Mouse (Mus musculus) G1E (cell line): ENCODE measurements at regions not wholly inside any gene's neighbourhood (a gene's known extent, or its start where the extent isn't known, plus 50 kb on each side); places are given as distances from the start of the nearest gene placed in this dataset.
"Not testable (repeated sequence)": the region's sequence is repeated elsewhere in the genome, so short reads cannot be mapped to it uniquely, and the experiment has no call there.

Experiments
- ATAC-seq: 2 replicates; pipeline ENCODE4 v1.8.0; 2016; ENCODE audit warnings: mild to moderate bottlenecking; ENCODE audit not compliant: insufficient number of reproducible peaks, poor library complexity, low FRiP score, severe bottlenecking; ENCODE audit errors: extremely low read depth
- DNase-seq: peaks from one replicate; pipeline ENCODE4 v3.0.0; 2012; ENCODE audit warnings: low spot score
- H3K27me3 ChIP-seq: 2 replicates; pipeline ENCODE4 v1.6.1; 2012; ENCODE audit warnings: mild to moderate bottlenecking, low read length, inconsistent platforms; ENCODE audit not compliant: insufficient read depth
- H3K36me3 ChIP-seq: replicated peaks from 2 replicates; pipeline ENCODE3; 2012; ENCODE audit warnings: mild to moderate bottlenecking, inconsistent platforms
- H3K4me1 ChIP-seq: 2 replicates; pipeline ENCODE4 v1.6.1; 2012; ENCODE audit warnings: low read depth, low read length, inconsistent platforms, mixed read lengths; ENCODE audit not compliant: insufficient read depth
- H3K4me3 ChIP-seq: 2 replicates; pipeline ENCODE4 v1.5.1; 2012; ENCODE audit warnings: low read depth, mild to moderate bottlenecking, inconsistent platforms, low read length, moderate library complexity, mixed read lengths
- H3K9me3 ChIP-seq: replicated peaks from 2 replicates; pipeline ENCODE4 v1.6.1; 2012; ENCODE audit warnings: inconsistent platforms
- CTCF ChIP-seq: IDR thresholded peaks from 2 replicates; pipeline ENCODE4 v1.5.1; 2012; ENCODE audit warnings: low read depth, low read length, inconsistent platforms, mixed read lengths
- GATA1 ChIP-seq: IDR thresholded peaks from 2 replicates; pipeline ENCODE4 v1.6.1; 2012; ENCODE audit warnings: borderline replicate concordance, low read length, inconsistent platforms, mixed read lengths
- GATA2 ChIP-seq: IDR thresholded peaks from 2 replicates; pipeline ENCODE4 v1.6.1; 2012; ENCODE audit warnings: low read depth, low read length, inconsistent platforms, borderline replicate concordance
- POLR2AphosphoS5 ChIP-seq: IDR thresholded peaks from 2 replicates; pipeline ENCODE4 v1.6.1; 2012; ENCODE audit warnings: low read depth, low read length, inconsistent platforms; ENCODE audit not compliant: insufficient replicate concordance
- TAL1 ChIP-seq: conservative IDR thresholded peaks from 2 replicates; pipeline ENCODE4 v1.6.1; 2012; ENCODE audit warnings: low read depth, low read length, inconsistent platforms, mixed read lengths

DNA sequence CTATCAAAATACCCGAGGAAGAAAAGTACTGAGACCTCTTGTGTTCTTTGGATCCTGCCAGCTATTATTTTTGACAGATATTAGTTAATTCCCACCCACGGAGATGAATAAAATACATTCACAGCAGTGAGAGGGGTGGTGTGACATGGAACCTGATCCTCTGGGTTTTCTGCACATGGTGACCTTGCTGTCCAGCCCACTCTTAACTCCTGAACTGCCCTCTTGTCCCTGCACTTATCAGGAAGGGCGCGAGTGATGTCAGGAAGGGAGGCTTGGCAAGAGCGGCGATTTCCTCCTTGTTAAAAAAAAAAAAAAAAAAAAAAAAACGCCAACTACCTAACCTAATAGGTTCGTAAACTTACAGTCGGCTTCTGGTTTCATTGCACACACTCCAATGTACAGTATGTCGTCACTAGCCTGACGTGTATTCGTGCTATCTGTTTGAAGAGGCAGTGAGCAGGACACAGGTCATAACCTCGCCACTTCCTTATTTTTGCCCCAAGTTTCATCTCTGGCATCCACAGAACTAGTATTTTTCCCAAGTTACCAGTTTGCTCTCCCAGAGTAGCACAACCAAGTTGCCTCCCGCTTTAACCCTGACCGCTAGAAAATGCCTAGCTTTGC lies 83.8 kb downstream of the Otx2 start:
- Histone ChIP-seq H3K27me3 (peaks cover 19% of the 10 kb centered on the region), H3K9me3 (no peaks in the 10 kb centered on the region), H3K4me3 (no peak overlapping the region), H3K36me3 (no peaks in the 10 kb centered on the region), H3K4me1 (peaks cover 4% of the 10 kb centered on the region; the same call in 1 of the 2 replicates)
- DNase-seq = no peak
- TF ChIP-seq POLR2AphosphoS5 = no peak
- no peak for TF ChIP-seq GATA1
- TF ChIP-seq GATA2 = no peak
- TF ChIP-seq TAL1 = no peak
- no peak for TF ChIP-seq CTCF
- ATAC-seq = no peak

DNA sequence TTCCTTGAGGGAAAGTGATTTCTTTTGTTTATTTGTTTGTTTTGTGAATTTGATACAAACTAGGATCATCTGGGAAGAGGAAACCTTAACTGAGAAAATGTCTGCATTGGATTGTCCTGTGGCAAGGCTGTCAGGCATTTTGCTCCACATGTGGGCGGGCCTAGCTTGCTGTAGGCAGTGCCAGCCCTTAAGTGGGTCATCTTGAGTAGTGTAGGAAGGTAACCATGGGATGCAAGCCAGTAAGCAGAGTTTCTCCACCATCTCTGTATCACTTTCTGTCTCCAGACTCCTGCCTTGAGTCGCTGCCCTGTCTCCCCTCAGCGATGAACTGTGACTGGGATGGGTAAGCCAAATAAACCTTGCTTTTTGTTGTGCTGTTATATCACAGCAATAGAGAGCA lies 87.8 kb downstream of the Otx2 start:
- H3K4me1 ChIP-seq = peaks cover 5% of the 10 kb centered on the region; the same call in 1 of the 2 replicates
- DNase-seq (no peak), ATAC-seq (no peak)
- H3K36me3 ChIP-seq = no peaks in the 10 kb centered on the region
- no peaks in the 10 kb centered on the region for H3K9me3 ChIP-seq
- H3K27me3 ChIP-seq = 0 out of 2 replicates have a peak, but pooled peaks cover 7% of the 10 kb centered on the region
- no peak overlapping the region for H3K4me3 ChIP-seq
- TF ChIP-seq POLR2AphosphoS5 = no peak
- TF ChIP-seq GATA2 = no peak
- no peak for TF ChIP-seq TAL1
- TF ChIP-seq CTCF = no peak
- no peak for TF ChIP-seq GATA1

DNA sequence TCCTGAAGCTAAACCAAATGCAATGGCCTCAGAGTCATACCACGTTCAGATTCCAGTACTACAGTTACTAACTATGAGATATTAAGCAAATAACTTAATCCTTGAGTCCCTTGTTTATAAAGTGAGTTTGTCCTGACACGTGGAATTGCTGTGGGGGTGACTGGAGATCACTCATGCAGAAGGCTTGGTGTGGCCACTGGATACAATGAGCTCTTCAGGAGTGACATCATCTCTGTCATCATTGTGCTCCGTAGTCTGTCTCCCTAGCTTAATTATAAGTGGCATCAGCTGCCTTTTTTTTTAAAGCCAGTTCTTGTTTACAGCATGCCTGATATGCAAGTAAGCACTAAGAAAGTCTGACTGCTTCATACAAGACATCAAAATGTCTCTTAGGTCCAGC lies 89.0 kb downstream of the Otx2 start:
- no peak for TF ChIP-seq CTCF
- TF ChIP-seq GATA2 = no peak
- TF ChIP-seq GATA1 = no peak
- TF ChIP-seq POLR2AphosphoS5 = no peak
- no peak for TF ChIP-seq TAL1
- no peaks in the 10 kb centered on the region for H3K36me3 ChIP-seq
- H3K4me3 ChIP-seq = no peak overlapping the region
- no peak for DNase-seq
- 0 out of 2 replicates have a peak, but pooled peaks cover 7% of the 10 kb centered on the region for H3K27me3 ChIP-seq
- H3K9me3 ChIP-seq = no peaks in the 10 kb centered on the region
- H3K4me1 ChIP-seq = peaks cover 12% of the 10 kb centered on the region
- no peak for ATAC-seq

DNA sequence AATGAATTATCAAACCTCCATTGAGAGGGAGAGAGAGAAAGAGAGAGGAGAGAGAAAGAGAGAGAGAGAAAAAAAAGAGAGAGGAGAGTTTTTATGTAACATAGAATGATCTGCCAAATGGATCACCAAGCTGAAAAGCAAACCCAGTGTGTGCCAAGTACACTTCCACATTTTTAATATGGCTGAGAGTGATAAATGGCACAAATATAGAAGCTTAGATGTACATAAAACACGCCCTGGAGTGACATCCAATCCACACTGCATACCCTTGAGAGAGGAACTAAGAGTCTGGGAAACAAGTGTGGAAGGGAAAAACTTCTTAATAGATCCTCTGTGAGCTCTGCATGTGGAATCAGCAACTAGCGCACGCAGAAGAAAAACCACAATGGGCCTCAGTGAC lies 90.1 kb downstream of the Otx2 start:
- Histone ChIP-seq H3K27me3 (0 out of 2 replicates have a peak, but pooled peaks cover 7% of the 10 kb centered on the region), H3K4me1 (peaks cover 16% of the 10 kb centered on the region), H3K36me3 (no peaks in the 10 kb centered on the region), H3K4me3 (no peak overlapping the region), H3K9me3 (no peaks in the 10 kb centered on the region)
- no peak for TF ChIP-seq GATA1
- TF ChIP-seq CTCF = no peak
- no peak for TF ChIP-seq GATA2
- TF ChIP-seq TAL1 = no peak
- no peak for TF ChIP-seq POLR2AphosphoS5
- DNase-seq (no peak), ATAC-seq (no peak)

DNA sequence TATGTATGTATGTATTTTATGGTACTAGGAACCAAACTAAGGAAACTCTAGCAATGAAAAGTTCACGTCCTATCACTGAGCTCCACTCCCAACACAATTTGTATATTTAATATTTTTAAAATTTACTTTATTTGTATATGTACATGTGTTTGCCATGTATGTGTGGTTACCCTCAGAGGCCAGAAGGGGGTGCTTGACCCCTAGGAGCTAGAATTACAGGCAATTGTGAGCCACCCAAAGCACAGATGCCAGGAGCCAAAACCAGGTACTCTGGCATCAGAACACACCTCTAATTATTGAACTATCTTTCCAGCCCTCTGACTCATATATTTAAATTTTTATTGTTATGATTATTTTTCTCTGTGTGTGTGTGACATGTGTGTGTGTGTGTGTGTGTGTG lies 91.5 kb downstream of the Otx2 start:
- no peaks in the 10 kb centered on the region for H3K9me3 ChIP-seq
- DNase-seq = no peak
- H3K36me3 ChIP-seq = no peaks in the 10 kb centered on the region
- 0 out of 2 replicates have a peak, but pooled peaks cover under 1% of the 10 kb centered on the region for H3K27me3 ChIP-seq
- no peak for ATAC-seq
- H3K4me3 ChIP-seq = no peak overlapping the region
- peaks cover 16% of the 10 kb centered on the region for H3K4me1 ChIP-seq
- no peak for TF ChIP-seq CTCF
- no peak for TF ChIP-seq GATA1
- no peak for TF ChIP-seq TAL1
- TF ChIP-seq GATA2 = no peak
- TF ChIP-seq POLR2AphosphoS5 = no peak

DNA sequence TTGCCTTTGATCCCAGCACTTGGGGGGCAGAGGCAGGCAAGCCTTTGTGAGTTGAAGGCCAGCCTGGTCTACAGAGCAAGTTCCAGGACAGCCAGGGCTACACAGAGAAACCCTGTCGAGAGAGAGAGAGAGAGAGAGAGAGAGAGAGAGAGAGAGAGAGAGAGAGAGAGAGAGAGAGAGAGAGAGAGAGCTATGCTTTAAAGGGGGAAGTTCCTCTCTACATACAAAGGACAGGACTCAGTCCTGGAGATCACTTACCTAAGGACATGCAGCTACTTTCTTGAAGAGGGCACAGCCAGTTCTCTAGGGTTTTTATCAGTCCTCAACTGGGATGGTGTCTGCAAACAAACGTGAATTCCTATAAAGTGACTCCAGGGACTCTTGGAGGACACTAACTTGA lies 92.3 kb downstream of the Otx2 start:
- not testable (repeated sequence) for H3K36me3 ChIP-seq, ATAC-seq, DNase-seq, H3K9me3 ChIP-seq, H3K4me3 ChIP-seq, H3K27me3 ChIP-seq
- H3K4me1 ChIP-seq = peaks cover 16% of the 10 kb centered on the region

DNA sequence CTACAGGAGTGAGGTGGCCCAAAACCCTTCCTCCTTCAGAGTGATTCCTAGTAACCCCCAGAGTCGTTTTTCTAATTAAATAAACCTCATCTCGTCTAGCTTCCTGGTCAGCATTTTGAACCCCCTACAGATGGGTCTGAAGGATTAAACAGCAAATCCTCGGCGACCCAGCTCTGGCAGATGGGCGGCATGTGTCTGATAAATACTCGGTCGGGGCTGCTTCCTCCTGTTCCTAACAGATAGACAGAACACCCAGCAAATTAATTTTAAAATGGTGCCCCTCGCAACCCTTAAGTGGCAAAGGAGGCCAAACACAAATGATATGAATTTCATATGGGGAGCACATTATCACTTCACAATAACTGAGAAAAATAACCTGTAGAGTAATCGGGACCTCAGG lies 93.2 kb downstream of the Otx2 start:
- DNase-seq (no peak), ATAC-seq (0 out of 2 replicates have a peak, but pooled peaks have one; percentile 15)
- Histone ChIP-seq H3K9me3 (no peaks in the 10 kb centered on the region), H3K36me3 (no peaks in the 10 kb centered on the region), H3K4me1 (peaks cover 16% of the 10 kb centered on the region), H3K4me3 (no peak overlapping the region), H3K27me3 (no peaks in the 10 kb centered on the region)
- TF ChIP-seq GATA2 (no peak), GATA1 (no peak), TAL1 (no peak), CTCF (no peak), POLR2AphosphoS5 (no peak)
